Mouse (Mus musculus) midbrain, postnatal 0 days (tissue): Measurements from ENCODE around the gene Dek. TPM values are rescaled to one million over a fixed set of nuclear protein-coding genes. Genes with fewer than 3 reads are reported as not detected.

Experiments
- ATAC-seq: fragments of 200-750 bp; cut with Nextera tagmentation; 2 replicates; pipeline ENCODE4 v1.8.0; 2017; ENCODE audit warnings: moderate number of reproducible peaks, mild to moderate bottlenecking, moderate TSS enrichment, moderate library complexity; ENCODE audit not compliant: low FRiP score
- DNase-seq: peaks from one replicate; pipeline ENCODE4 v3.0.0-alpha.2; 2015; ENCODE audit warnings: low spot score
- H3K27ac ChIP-seq: fragments of 300-500 bp; sonication (generic); 2 replicates; pipeline ENCODE4 v1.5.1; 2014; ENCODE audit warnings: low read depth, mild to moderate bottlenecking, low read length, mixed read lengths
- H3K27me3 ChIP-seq: fragments of 300-500 bp; sonication (generic); 2 replicates; pipeline ENCODE4 v1.6.1; 2014; ENCODE audit warnings: low read length, control low read depth, mixed read lengths; ENCODE audit not compliant: insufficient read depth
- H3K36me3 ChIP-seq: fragments of 300-500 bp; sonication (generic); 2 replicates; pipeline ENCODE4 v1.6.1; 2014; ENCODE audit warnings: low read length, control low read depth, mixed read lengths; ENCODE audit not compliant: insufficient read depth
- H3K4me1 ChIP-seq: fragments of 300-500 bp; sonication (generic); 2 replicates; pipeline ENCODE4 v1.6.1; 2014; ENCODE audit warnings: mild to moderate bottlenecking, control low read depth, antibody characterized with exemption, low read length, mixed read lengths; ENCODE audit not compliant: insufficient read depth
- H3K4me2 ChIP-seq: fragments of 300-500 bp; sonication (generic); 2 replicates; pipeline ENCODE4 v1.6.1; 2014; ENCODE audit warnings: low read depth, mild to moderate bottlenecking, low read length, mixed read lengths; ENCODE audit not compliant: poor library complexity, severe bottlenecking
- H3K4me3 ChIP-seq: fragments of 300-500 bp; sonication (generic); 2 replicates; pipeline ENCODE4 v1.5.1; 2014; ENCODE audit warnings: low read depth, mild to moderate bottlenecking, low read length, moderate library complexity
- H3K9ac ChIP-seq: fragments of 300-500 bp; sonication (generic); replicated peaks from 2 replicates; pipeline ENCODE4 v1.6.1; 2014; ENCODE audit warnings: mild to moderate bottlenecking, low read length, moderate library complexity, mixed read lengths; ENCODE audit not compliant: poor library complexity, severe bottlenecking
- H3K9me3 ChIP-seq: fragments of 300-500 bp; sonication (generic); 2 replicates; pipeline ENCODE4 v1.6.1; 2016; ENCODE audit warnings: low read length, control low read depth
- CTCF ChIP-seq: IDR thresholded peaks from 2 replicates; pipeline ENCODE4 v1.5.1; 2016; ENCODE audit warnings: antibody characterized with exemption, mild to moderate bottlenecking
- WGBS: fragments of 180-500 bp; shearing (Covaris S2); extraction: QIAGEN DNeasy Blood & Tissue Kit; methylation state at CpG from one replicate; pipeline ENCODE4 v1.1.7; 2014; 5-methylcytosine and 5-hydroxymethylcytosine counted together
- polyA plus RNA-seq: library from polyadenylated mRNA; unstranded; fragments of >200 nt; fragmentation: Nextera tagmentation; extraction: Ambion mirVana; gene quantifications from 2 replicates; pipeline ENCODE4 v1.2.1, GENCODE M21; 2015
- total RNA-seq: library from RNA; depleted of rRNA; stranded (reverse); fragments of >200 nt; gene quantifications from 2 replicates; pipeline ENCODE4 v1.2.3, GENCODE M21; 2014

Dek gene
- total and polyA plus RNA-seq, 2 experiments from 2014 or later, result 34.1 to 112 TPM

DNA sequence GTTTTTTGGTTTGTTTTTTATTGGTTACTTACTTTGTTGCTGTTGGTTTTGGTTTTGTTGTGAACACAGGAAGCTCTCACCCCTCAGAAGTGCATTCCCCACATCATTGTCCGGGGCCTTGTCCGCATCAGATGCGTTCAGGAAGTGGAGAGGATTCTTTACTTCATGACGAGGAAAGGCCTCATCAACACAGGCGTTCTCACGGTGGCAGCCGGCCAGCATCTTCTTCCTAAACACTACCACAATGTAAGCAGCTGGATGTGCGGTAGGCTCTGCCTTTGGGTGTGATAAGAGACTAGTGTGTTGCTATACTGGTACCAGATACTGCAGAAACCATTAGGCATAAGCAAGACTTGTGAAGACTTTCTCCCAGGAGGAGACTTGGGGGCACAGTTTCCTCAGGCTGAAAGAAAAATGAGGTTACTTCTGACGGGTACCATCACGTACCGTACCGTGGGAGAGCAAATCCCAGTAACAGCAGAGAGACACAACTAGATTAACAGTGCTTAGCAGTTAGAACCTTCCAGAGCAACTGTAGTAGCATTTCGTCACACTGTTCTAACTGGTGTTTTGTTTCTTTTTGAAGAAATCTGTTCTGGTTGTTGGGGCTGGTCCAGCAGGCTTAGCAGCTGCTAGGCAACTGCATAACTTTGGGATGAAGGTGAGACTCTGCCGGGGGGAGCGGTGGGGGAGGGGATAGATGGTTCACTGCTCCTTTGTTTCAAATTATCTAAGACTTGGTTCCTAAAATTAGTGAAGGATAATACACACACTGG, 41.8 kb downstream of the Dek start:
- H3K27me3 ChIP-seq, result no peaks in the 10 kb centered on the region
- TF ChIP-seq CTCF, result no peak
- peaks cover 64% of the 10 kb centered on the region for H3K36me3 ChIP-seq
- no peak for ATAC-seq
- no peak overlapping the region for H3K4me3 ChIP-seq
- 73% methylated on average over 15 of the region's 15 CpGs for WGBS
- H3K9me3 ChIP-seq, result no peaks in the 10 kb centered on the region
- no peak overlapping the region for H3K4me2 ChIP-seq
- no peak for DNase-seq
- no peaks in the 10 kb centered on the region for H3K4me1 ChIP-seq
- no peak overlapping the region for H3K27ac ChIP-seq
- H3K9ac ChIP-seq, result no peak overlapping the region

DNA sequence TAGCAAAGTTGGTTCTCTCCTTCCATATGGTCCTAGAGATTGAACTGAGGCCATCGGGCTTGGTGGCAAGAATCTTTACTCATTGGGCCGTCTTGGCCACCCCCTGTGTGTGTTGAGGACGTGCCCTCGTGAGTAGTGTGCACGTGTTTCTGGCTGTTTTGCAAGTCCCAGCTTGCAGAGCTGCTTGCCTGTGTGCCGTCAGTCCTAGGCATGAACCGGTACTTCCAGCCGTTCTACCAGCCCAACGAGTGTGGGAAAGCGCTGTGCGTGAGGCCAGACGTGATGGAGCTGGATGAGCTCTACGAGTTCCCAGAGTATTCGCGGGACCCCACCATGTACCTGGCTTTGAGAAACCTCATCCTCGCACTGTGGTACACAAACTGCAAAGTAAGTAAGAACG, 43.2 kb downstream of the Dek start:
- no peak overlapping the region for H3K4me3 ChIP-seq
- no peaks in the 10 kb centered on the region for H3K27me3 ChIP-seq
- H3K27ac ChIP-seq, result no peak overlapping the region
- peaks cover 57% of the 10 kb centered on the region for H3K36me3 ChIP-seq
- no peak for DNase-seq
- ATAC-seq, result no peak
- H3K9ac ChIP-seq, result no peak overlapping the region
- no peak overlapping the region for H3K4me2 ChIP-seq
- WGBS, result 94% methylated on average over 17 of the region's 17 CpGs
- no peaks in the 10 kb centered on the region for H3K4me1 ChIP-seq
- no peak for TF ChIP-seq CTCF
- no peaks in the 10 kb centered on the region for H3K9me3 ChIP-seq

DNA sequence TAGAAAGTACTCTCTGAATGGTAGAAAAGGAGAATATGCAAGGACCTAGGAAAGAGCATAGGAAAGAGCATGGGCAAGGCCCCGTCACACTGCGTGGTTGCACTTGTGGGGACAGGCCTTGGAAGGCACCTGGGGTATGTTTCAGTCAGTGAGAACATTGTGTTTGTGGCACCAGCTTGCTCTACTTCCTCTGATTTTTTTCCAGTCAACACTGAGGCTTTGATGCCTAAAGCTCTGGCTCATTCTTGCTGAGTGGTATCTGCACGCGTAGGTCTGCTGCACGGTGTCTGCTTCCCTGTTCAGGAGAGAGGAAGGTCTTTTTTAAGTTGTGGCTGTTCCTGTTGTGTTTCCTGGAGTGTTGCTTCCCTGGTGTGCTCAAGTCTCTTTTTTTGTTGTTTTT, 49.2 kb downstream of the Dek start:
- TF ChIP-seq CTCF, result no peak
- H3K9ac ChIP-seq, result no peak overlapping the region
- H3K4me2 ChIP-seq, result no peak overlapping the region
- ATAC-seq, result no peak
- H3K36me3 ChIP-seq, result peaks cover 32% of the 10 kb centered on the region
- H3K4me3 ChIP-seq, result no peak overlapping the region
- H3K9me3 ChIP-seq, result no peaks in the 10 kb centered on the region
- H3K27me3 ChIP-seq, result no peaks in the 10 kb centered on the region
- H3K27ac ChIP-seq, result no peak overlapping the region
- no peak for DNase-seq
- 97% methylated on average over 5 of the region's 5 CpGs for WGBS
- no peaks in the 10 kb centered on the region for H3K4me1 ChIP-seq

- Histone ChIP-seq H3K27ac (no peak overlapping the region), H3K9me3 (no peaks in the 10 kb centered on the region), H3K4me2 (no peak overlapping the region), H3K4me3 (no peak overlapping the region), H3K27me3 (no peaks in the 10 kb centered on the region), H3K4me1 (no peaks in the 10 kb centered on the region), H3K36me3 (peaks cover 37% of the 10 kb centered on the region), H3K9ac (no peak overlapping the region)
- WGBS, result 91% methylated on average over 11 of the region's 11 CpGs
- DNase-seq, result no peak
- TF ChIP-seq CTCF, result no peak
- ATAC-seq, result no peak
Measured at GRCm38 (mm10) chr13:47056126-47056525, 49.9 kb downstream of the Dek start.

DNA sequence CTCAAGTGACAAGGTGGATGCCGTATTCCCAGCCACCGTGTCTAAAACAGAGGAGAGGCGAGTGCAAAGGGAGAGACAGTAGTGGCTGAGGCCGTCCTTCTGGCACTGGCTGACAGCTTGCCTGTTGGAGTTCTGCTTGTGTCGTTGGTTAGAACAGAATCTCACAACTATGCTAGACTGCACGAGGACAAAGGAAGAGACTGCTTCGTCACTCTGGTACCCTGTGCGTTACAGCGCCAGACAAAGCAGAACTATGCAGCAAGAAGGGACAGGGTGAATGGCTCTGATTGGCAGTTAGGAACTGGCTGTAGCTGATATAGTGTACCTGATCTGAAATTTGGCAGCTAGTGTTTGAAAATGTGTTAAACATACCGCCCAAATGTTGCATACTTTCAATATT, 52.0 kb downstream of the Dek start:
- Histone ChIP-seq H3K27ac (no peak overlapping the region), H3K27me3 (no peaks in the 10 kb centered on the region), H3K4me1 (no peaks in the 10 kb centered on the region), H3K4me3 (no peak overlapping the region), H3K4me2 (no peak overlapping the region), H3K36me3 (peaks cover 33% of the 10 kb centered on the region), H3K9ac (no peak overlapping the region), H3K9me3 (no peaks in the 10 kb centered on the region)
- 49% methylated on average over 10 of the region's 10 CpGs for WGBS
- ATAC-seq, result no peak
- no peak for DNase-seq
- no peak for TF ChIP-seq CTCF

DNA sequence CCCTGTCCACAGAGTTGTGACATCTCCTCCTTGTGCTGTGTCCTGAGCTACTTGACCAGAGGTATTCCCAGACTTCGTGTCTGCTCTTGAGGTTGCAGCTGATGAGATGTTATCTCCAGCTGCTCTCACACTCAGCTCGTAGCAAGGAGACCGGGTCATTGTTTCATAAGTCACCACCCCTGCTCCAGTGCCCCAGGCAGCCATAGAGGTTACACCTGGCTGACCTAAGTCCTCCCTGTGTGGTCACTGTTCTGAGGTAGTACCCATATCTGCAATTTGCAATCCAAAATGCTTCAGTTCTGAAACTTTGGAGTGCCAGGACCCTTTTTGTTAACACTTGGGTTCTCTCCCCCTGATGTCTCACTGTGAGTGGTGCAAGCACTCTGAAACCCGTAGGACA, 56.0 kb downstream of the Dek start:
- TF ChIP-seq CTCF, result no peak
- no peak for ATAC-seq
- Histone ChIP-seq H3K9ac (no peak overlapping the region), H3K4me1 (no peaks in the 10 kb centered on the region), H3K27me3 (no peaks in the 10 kb centered on the region), H3K36me3 (peaks cover 25% of the 10 kb centered on the region), H3K4me2 (no peak overlapping the region), H3K4me3 (no peak overlapping the region), H3K9me3 (no peaks in the 10 kb centered on the region), H3K27ac (no peak overlapping the region)
- DNase-seq, result no peak
- 87% methylated on average over 4 of the region's 4 CpGs for WGBS
